Mouse (Mus musculus): Measurements from ENCODE around the gene Kif24. TPM values are rescaled to one million over a fixed set of nuclear protein-coding genes. Genes with fewer than 3 reads are reported as not detected.
A peak's percentile ranks its signal among the peaks of the same experiment; 100 is the strongest.
"Not testable (repeated sequence)": the region's sequence is repeated elsewhere in the genome, so short reads cannot be mapped to it uniquely, and the experiment has no call there.

The Kif24 gene
- total RNA-seq, 2 experiments from 2014 or later = 0.45 to 0.46 TPM

- DNase-seq = no peak
Observed at GRCm38 (mm10) chr4:41492951-41493350, 28.3 kb upstream of the Kif24 start.

GRCm38 (mm10) chr4:41481601-41482017 lies 16.9 kb upstream of the Kif24 start:
- DNase-seq = peak; percentile 80 to 90

- DNase-seq = peak; percentile 81 to 89
Observed at GRCm38 (mm10) chr4:41480254-41480653, 15.6 kb upstream of the Kif24 start.

GRCm38 (mm10) chr4:41479456-41479804 lies 14.7 kb upstream of the Kif24 start:
- peak; percentile 72 to 76 for DNase-seq

GRCm38 (mm10) chr4:41478751-41479455 lies 14.2 kb upstream of the Kif24 start:
- DNase-seq = no peak

- DNase-seq = no peak
Observed at GRCm38 (mm10) chr4:41477648-41478160, 13.0 kb upstream of the Kif24 start.

- no peak for DNase-seq
Observed at GRCm38 (mm10) chr4:41471384-41471689, 6.7 kb upstream of the Kif24 start.

GRCm38 (mm10) chr4:41470684-41471383 lies 6.1 kb upstream of the Kif24 start:
- peak; percentile 21 to 26 for DNase-seq

- DNase-seq = peak in 1 of 2 experiments; percentile 21
Observed at GRCm38 (mm10) chr4:41470051-41470683, 5.5 kb upstream of the Kif24 start.

- peak in 1 of 2 experiments; percentile 14 for DNase-seq
Observed at GRCm38 (mm10) chr4:41469199-41469598, 4.5 kb upstream of the Kif24 start.

- DNase-seq = peak; percentile 70 to 86
Observed at GRCm38 (mm10) chr4:41468396-41469080, 3.9 kb upstream of the Kif24 start.

- DNase-seq = no peak
Observed at GRCm38 (mm10) chr4:41465287-41465665, 589 bp upstream of the Kif24 start.

- DNase-seq = not testable (repeated sequence)
Observed at GRCm38 (mm10) chr4:41463051-41463738, 1.5 kb downstream of the Kif24 start.

- DNase-seq = no peak
Observed at GRCm38 (mm10) chr4:41460690-41461089, 4.0 kb downstream of the Kif24 start.

- DNase-seq = no peak
Observed at GRCm38 (mm10) chr4:41447595-41447994, 17.1 kb downstream of the Kif24 start.

GRCm38 (mm10) chr4:41442790-41443302 lies 21.8 kb downstream of the Kif24 start:
- DNase-seq = no peak

- no peak for DNase-seq
Observed at GRCm38 (mm10) chr4:41438931-41439330, 25.8 kb downstream of the Kif24 start.

- DNase-seq = no peak
Observed at GRCm38 (mm10) chr4:41416966-41417365, 47.7 kb downstream of the Kif24 start.

GRCm38 (mm10) chr4:41409341-41409740 lies 55.3 kb downstream of the Kif24 start:
- no peak for DNase-seq

GRCm38 (mm10) chr4:41407353-41407752 lies 57.3 kb downstream of the Kif24 start:
- DNase-seq = no peak

- DNase-seq = no peak
Observed at GRCm38 (mm10) chr4:41406597-41406996, 58.1 kb downstream of the Kif24 start.

- DNase-seq = no peak
Observed at GRCm38 (mm10) chr4:41401573-41401972, 63.1 kb downstream of the Kif24 start.

All from heart, adult 18-20 months (tissue).